Mouse (Mus musculus) liver, postnatal 0 days (tissue): ENCODE results near the gene Ggn. TPM values are rescaled to one million over a fixed set of nuclear protein-coding genes. Genes with fewer than 3 reads are reported as not detected.
A peak's percentile ranks its signal among the peaks of the same experiment; 100 is the strongest.
"Not testable (repeated sequence)": the region's sequence is repeated elsewhere in the genome, so short reads cannot be mapped to it uniquely, and the experiment has no call there.

Experiments used
- ATAC-seq: fragments of 200-750 bp; cut with Nextera tagmentation; 2 replicates; pipeline ENCODE4 v1.8.0; 2017; ENCODE audit warnings: mild to moderate bottlenecking, moderate library complexity
- DNase-seq: peaks from one replicate; pipeline ENCODE4 v3.0.0-alpha.2; 2016
- H3K27ac ChIP-seq: fragments of 300-500 bp; sonication (generic); 2 replicates; pipeline ENCODE4 v1.5.1; 2014; ENCODE audit warnings: antibody characterized with exemption, moderate library complexity, mild to moderate bottlenecking, low read depth
- H3K27me3 ChIP-seq: fragments of 300-500 bp; sonication (generic); 2 replicates; pipeline ENCODE4 v1.6.1; 2014; ENCODE audit warnings: low read length, control low read depth, mixed read lengths; ENCODE audit not compliant: insufficient read depth
- H3K36me3 ChIP-seq: fragments of 300-500 bp; sonication (generic); replicated peaks from 2 replicates; pipeline ENCODE4 v1.6.1; 2014; ENCODE audit warnings: mild to moderate bottlenecking, control low read depth, low read length, moderate library complexity, mixed read lengths; ENCODE audit not compliant: insufficient read depth
- H3K4me1 ChIP-seq: fragments of 300-500 bp; sonication (generic); 2 replicates; pipeline ENCODE4 v1.6.1; 2014; ENCODE audit warnings: antibody characterized with exemption, mild to moderate bottlenecking, control low read depth; ENCODE audit not compliant: insufficient read depth
- H3K4me2 ChIP-seq: fragments of 300-500 bp; sonication (generic); 2 replicates; pipeline ENCODE4 v1.6.1; 2014; ENCODE audit warnings: low read depth, mild to moderate bottlenecking, low read length, moderate library complexity, mixed read lengths
- H3K4me3 ChIP-seq: fragments of 300-500 bp; sonication (generic); 2 replicates; pipeline ENCODE4 v1.5.1; 2014; ENCODE audit warnings: low read depth, low read length
- H3K9ac ChIP-seq: fragments of 300-500 bp; sonication (generic); replicated peaks from 2 replicates; pipeline ENCODE4 v1.6.1; 2014; ENCODE audit warnings: mild to moderate bottlenecking, moderate library complexity
- H3K9me3 ChIP-seq: fragments of 300-500 bp; sonication (generic); 2 replicates; pipeline ENCODE4 v1.6.1; 2016; ENCODE audit warnings: mild to moderate bottlenecking, control low read depth, low read length, mixed read lengths
- CTCF ChIP-seq: sonication (generic); IDR thresholded peaks from 2 replicates; pipeline ENCODE4 v1.5.1; 2016; ENCODE audit warnings: antibody characterized with exemption, low read depth
- EP300 ChIP-seq: IDR thresholded peaks from 2 replicates; pipeline ENCODE4 v1.6.1; 2016; ENCODE audit warnings: antibody characterized with exemption, low read depth, mild to moderate bottlenecking
- WGBS: fragments of 180-500 bp; shearing (Covaris S2); extraction: QIAGEN DNeasy Blood & Tissue Kit; methylation state at CpG from one replicate; pipeline ENCODE4 v1.1.7; 2014; ENCODE audit not compliant: insufficient replicate concordance; 5-methylcytosine and 5-hydroxymethylcytosine counted together
- polyA plus RNA-seq: library from polyadenylated mRNA; unstranded; fragments of >200 nt; fragmentation: Nextera tagmentation; extraction: Ambion mirVana; gene quantifications from 2 replicates; pipeline ENCODE4 v1.2.1, GENCODE M21; 2015

Gene Ggn
- polyA plus RNA-seq, 1 experiment from 2014 or later = not detected

- 89% methylated on average over 4 of the region's 4 CpGs for WGBS
- no peaks in the 10 kb centered on the region for H3K27me3 ChIP-seq
Measured at GRCm38 (mm10) chr7:29178106-29178505, 8.1 kb downstream of the Ggn start.

GRCm38 (mm10) chr7:29179323-29179722 lies 9.3 kb downstream of the Ggn start:
- Histone ChIP-seq H3K27ac (peak overlapping the region; percentile 82), H3K4me1 (peaks cover 16% of the 10 kb centered on the region), H3K9me3 (no peaks in the 10 kb centered on the region), H3K27me3 (no peaks in the 10 kb centered on the region), H3K36me3 (peaks cover 29% of the 10 kb centered on the region), H3K4me2 (peak overlapping the region; percentile 95), H3K9ac (peak overlapping the region; percentile 86), H3K4me3 (peak overlapping the region; percentile 88)
- peak; percentile 37 for DNase-seq
- WGBS = 13% methylated on average over 7 of the region's 7 CpGs
- TF ChIP-seq EP300 (no peak), CTCF (no peak)
- peak; percentile 32; the same call in 1 of the 2 replicates for ATAC-seq

More at GRCm38 (mm10) chr7:29178106-29178505, 8.1 kb downstream of the Ggn start:
- Histone ChIP-seq H3K4me3 (no peak overlapping the region), H3K36me3 (peaks cover 39% of the 10 kb centered on the region), H3K9ac (no peak overlapping the region), H3K4me2 (no peak overlapping the region), H3K4me1 (peaks cover 16% of the 10 kb centered on the region), H3K9me3 (no peaks in the 10 kb centered on the region), H3K27ac (no peak overlapping the region)
- ATAC-seq (no peak), DNase-seq (no peak)
- TF ChIP-seq EP300 (no peak), CTCF (peak; percentile 45)

GRCm38 (mm10) chr7:29180077-29180853 lies 10.3 kb downstream of the Ggn start, which contains the start of gene Psmd8:
Gene Psmd8 (minus strand): TSS chr7:29180701.
- no peaks in the 10 kb centered on the region for H3K9me3 ChIP-seq
- TF ChIP-seq CTCF (peak; percentile 64), EP300 (peak; percentile 69)
- peak within 1 kb of the TSS; percentile 88 for H3K4me3 ChIP-seq
- H3K27me3 ChIP-seq = no peaks in the 10 kb centered on the region
- DNase-seq (peak; percentile 98), ATAC-seq (peak; percentile 95)
- peaks cover 16% of the 10 kb centered on the region for H3K4me1 ChIP-seq
- H3K9ac ChIP-seq = peak within 1 kb of the TSS; percentile 86
- WGBS = 1% methylated on average over 62 of the region's 62 CpGs
- peaks cover 20% of the 10 kb centered on the region for H3K36me3 ChIP-seq
- H3K27ac ChIP-seq = peak within 1 kb of the TSS; percentile 82
- H3K4me2 ChIP-seq = peak within 1 kb of the TSS; percentile 95

GRCm38 (mm10) chr7:29180854-29181236 lies 10.8 kb downstream of the Ggn start:
- no peaks in the 10 kb centered on the region for H3K27me3 ChIP-seq
- H3K36me3 ChIP-seq = peaks cover 14% of the 10 kb centered on the region
- DNase-seq (no peak), ATAC-seq (no peak)
- H3K27ac ChIP-seq = peak overlapping the region; percentile 32; the same call in 1 of the 2 replicates
- H3K4me1 ChIP-seq = peaks cover 16% of the 10 kb centered on the region
- H3K9ac ChIP-seq = no peak overlapping the region
- H3K4me2 ChIP-seq = peak overlapping the region; percentile 95
- no peaks in the 10 kb centered on the region for H3K9me3 ChIP-seq
- peak overlapping the region; percentile 88 for H3K4me3 ChIP-seq
- WGBS = 38% methylated on average over 5 of the region's 5 CpGs
- TF ChIP-seq EP300 = no peak

GRCm38 (mm10) chr7:29181323-29181722 lies 11.3 kb downstream of the Ggn start:
- 62% methylated on average over 4 of the region's 4 CpGs for WGBS
- peaks cover 16% of the 10 kb centered on the region for H3K4me1 ChIP-seq
- not testable (repeated sequence) for H3K9ac ChIP-seq, H3K27ac ChIP-seq, H3K36me3 ChIP-seq, ATAC-seq, DNase-seq, H3K27me3 ChIP-seq, H3K9me3 ChIP-seq, H3K4me2 ChIP-seq, H3K4me3 ChIP-seq

GRCm38 (mm10) chr7:29194230-29194629 lies 24.2 kb downstream of the Ggn start:
- not testable (repeated sequence) for H3K4me1 ChIP-seq, H3K9me3 ChIP-seq, H3K27me3 ChIP-seq, H3K4me2 ChIP-seq, DNase-seq, H3K4me3 ChIP-seq, H3K27ac ChIP-seq, ATAC-seq, H3K36me3 ChIP-seq, H3K9ac ChIP-seq
- 77% methylated on average over 1 of the region's 1 CpGs for WGBS
